Mouse (Mus musculus) layer of hippocampus, adult 9-11 months (tissue): ENCODE measurements around the gene Acta2.
"Not testable (repeated sequence)": the region's sequence is repeated elsewhere in the genome, so short reads cannot be mapped to it uniquely, and the experiment has no call there.

Experiments used
- DNase-seq: peaks from one replicate; pipeline ENCODE4 v3.0.0; 2022

The Acta2 gene

GRCm38 (mm10) chr19:34217761-34218160 is 37.6 kb downstream of the Acta2 start:
- no peak for DNase-seq

GRCm38 (mm10) chr19:34216956-34217355 is 38.4 kb downstream of the Acta2 start:
- DNase-seq: no peak

- DNase-seq: no peak
Observed at GRCm38 (mm10) chr19:34214136-34214535, 41.3 kb downstream of the Acta2 start.

GRCm38 (mm10) chr19:34213251-34213645 is 42.1 kb downstream of the Acta2 start:
- DNase-seq: no peak

GRCm38 (mm10) chr19:34212489-34213250 is 42.7 kb downstream of the Acta2 start:
- no peak for DNase-seq

GRCm38 (mm10) chr19:34210841-34211240 is 44.5 kb downstream of the Acta2 start:
- DNase-seq: no peak

GRCm38 (mm10) chr19:34209930-34210581 is 45.3 kb downstream of the Acta2 start:
- no peak for DNase-seq

GRCm38 (mm10) chr19:34209031-34209430 is 46.4 kb downstream of the Acta2 start:
- DNase-seq: no peak

GRCm38 (mm10) chr19:34206760-34207440 is 48.5 kb downstream of the Acta2 start:
- DNase-seq: no peak

- DNase-seq: not testable (repeated sequence)
Observed at GRCm38 (mm10) chr19:34206128-34206527, 49.3 kb downstream of the Acta2 start.

GRCm38 (mm10) chr19:34202668-34203067 is 52.7 kb downstream of the Acta2 start:
- no peak for DNase-seq

GRCm38 (mm10) chr19:34199488-34199887 is 55.9 kb downstream of the Acta2 start:
- no peak for DNase-seq

- no peak for DNase-seq
Observed at GRCm38 (mm10) chr19:34198901-34199300, 56.5 kb downstream of the Acta2 start.

- DNase-seq: no peak
Observed at GRCm38 (mm10) chr19:34198066-34198465, 57.3 kb downstream of the Acta2 start.

GRCm38 (mm10) chr19:34195031-34195430 is 60.4 kb downstream of the Acta2 start:
- no peak for DNase-seq

- peak; percentile 36 for DNase-seq
Observed at GRCm38 (mm10) chr19:34194132-34194745, 61.2 kb downstream of the Acta2 start.

- no peak for DNase-seq
Observed at GRCm38 (mm10) chr19:34193683-34194082, 61.7 kb downstream of the Acta2 start.

- no peak for DNase-seq
Observed at GRCm38 (mm10) chr19:34193149-34193548, 62.2 kb downstream of the Acta2 start.

GRCm38 (mm10) chr19:34192008-34192963 is 63.1 kb downstream of the Acta2 start, which contains the start of gene Stambpl1:
Stambpl1 (plus strand) TSS chr19:34192229.
- DNase-seq: peak; percentile 76

- DNase-seq: no peak
Observed at GRCm38 (mm10) chr19:34191645-34192007, 63.8 kb downstream of the Acta2 start.
